Mouse (Mus musculus): ENCODE measurements around the gene Aifm1. TPM values are rescaled to one million over a fixed set of nuclear protein-coding genes. Genes with fewer than 3 reads are reported as not detected.

Aifm1 gene
- polyA plus RNA-seq, 1 experiment from 2014 or later = 59.8 TPM

DNA sequence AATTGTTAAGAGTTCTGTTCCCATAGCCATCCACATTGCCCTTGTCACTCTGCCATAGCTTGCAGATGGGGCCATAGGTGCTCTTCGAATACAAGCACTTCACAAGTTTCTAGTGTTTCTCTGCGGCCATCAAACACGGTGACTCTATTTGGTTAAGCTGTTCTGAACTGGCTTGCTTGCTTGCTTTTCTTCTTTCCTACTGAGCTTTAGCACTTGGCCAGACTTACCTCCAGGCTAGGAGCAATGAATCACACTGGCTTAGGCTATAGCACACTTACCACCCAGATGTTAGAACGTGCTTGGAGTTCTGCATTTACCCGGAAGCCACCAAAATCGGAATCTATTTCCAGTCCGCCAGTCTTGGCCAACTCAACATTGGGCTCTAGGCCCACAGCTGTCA is 31.7 kb downstream of the Aifm1 start:
- no peaks in the 10 kb centered on the region for H3K27me3 ChIP-seq
- 91% methylated on average over 7 of the region's 7 CpGs for WGBS
- H3K36me3 ChIP-seq (ENCODE audit: poor library complexity, severe bottlenecking) = peaks cover 64% of the 10 kb centered on the region
- H3K4me3 ChIP-seq = no peak overlapping the region
- no peaks in the 10 kb centered on the region for H3K9me3 ChIP-seq (replicated peaks)
- no peak overlapping the region for H3K9ac ChIP-seq
- no peak overlapping the region for H3K27ac ChIP-seq
- no peak for ATAC-seq
- H3K4me2 ChIP-seq = no peak overlapping the region
- H3K4me1 ChIP-seq = no peaks in the 10 kb centered on the region

DNA sequence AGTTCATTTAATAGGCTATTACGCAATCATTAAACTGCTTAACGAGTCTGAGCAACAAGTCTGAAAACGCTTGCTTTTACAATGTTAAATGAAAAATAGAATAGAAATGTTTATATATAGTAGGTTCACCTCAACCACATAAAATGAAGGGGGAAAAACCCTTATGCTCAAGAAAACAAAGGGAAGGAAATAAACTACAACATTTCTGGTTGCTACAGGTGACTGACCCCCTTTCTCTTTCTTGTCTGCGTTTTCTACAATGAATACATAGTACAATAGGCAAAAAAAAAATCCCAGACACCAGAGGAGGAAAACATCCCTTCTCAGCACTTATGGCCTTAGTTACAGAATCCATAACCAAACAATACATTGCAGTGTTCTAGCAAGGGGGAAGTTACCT is 32.3 kb downstream of the Aifm1 start:
- Histone ChIP-seq H3K4me1 (no peaks in the 10 kb centered on the region), H3K4me2 (no peak overlapping the region), H3K27ac (no peak overlapping the region), H3K36me3 (ENCODE audit: poor library complexity, severe bottlenecking) (peaks cover 69% of the 10 kb centered on the region), H3K4me3 (no peak overlapping the region), H3K9me3 (replicated peaks) (no peaks in the 10 kb centered on the region), H3K9ac (no peak overlapping the region), H3K27me3 (no peaks in the 10 kb centered on the region)
- WGBS = 65% methylated on average over 4 of the region's 4 CpGs
- ATAC-seq = no peak

DNA sequence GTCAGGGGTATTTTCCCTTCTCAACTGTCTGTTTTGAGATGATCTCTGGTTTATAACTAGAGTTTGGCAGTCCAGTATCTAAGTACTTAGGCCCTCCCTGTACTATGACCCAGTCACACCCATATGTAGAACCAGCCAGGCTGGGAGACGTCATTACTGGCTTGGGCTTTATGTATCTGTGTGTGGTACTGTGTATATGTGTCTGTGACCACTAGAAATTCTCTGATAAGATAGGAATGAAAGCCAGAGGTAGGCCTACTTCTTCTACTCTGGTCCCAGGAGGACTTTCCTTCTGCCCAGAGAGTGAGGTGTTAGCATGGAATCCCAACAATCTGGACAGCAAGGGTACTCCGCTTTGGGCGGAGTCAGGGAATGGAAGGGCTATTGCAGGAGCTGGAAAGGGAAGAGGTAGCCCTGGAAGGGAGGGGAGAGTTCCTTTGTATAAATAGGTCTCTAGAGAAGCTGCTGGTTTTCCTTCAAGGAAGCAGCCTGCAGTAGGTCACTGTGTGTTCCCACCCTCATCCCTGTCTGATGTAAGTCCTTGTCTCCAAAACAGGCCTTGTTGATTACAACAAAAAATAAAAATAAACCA is 45.9 kb downstream of the Aifm1 start:
- no peaks in the 10 kb centered on the region for H3K9me3 ChIP-seq (replicated peaks)
- H3K36me3 ChIP-seq (ENCODE audit: poor library complexity, severe bottlenecking) = peaks cover 3% of the 10 kb centered on the region; the same call in 1 of the 2 replicates
- H3K4me2 ChIP-seq = no peak overlapping the region
- no peaks in the 10 kb centered on the region for H3K27me3 ChIP-seq
- no peaks in the 10 kb centered on the region for H3K4me1 ChIP-seq
- ATAC-seq = no peak
- no peak overlapping the region for H3K4me3 ChIP-seq
- no peak overlapping the region for H3K9ac ChIP-seq
- WGBS = 90% methylated on average over 3 of the region's 3 CpGs
- H3K27ac ChIP-seq = no peak overlapping the region

DNA sequence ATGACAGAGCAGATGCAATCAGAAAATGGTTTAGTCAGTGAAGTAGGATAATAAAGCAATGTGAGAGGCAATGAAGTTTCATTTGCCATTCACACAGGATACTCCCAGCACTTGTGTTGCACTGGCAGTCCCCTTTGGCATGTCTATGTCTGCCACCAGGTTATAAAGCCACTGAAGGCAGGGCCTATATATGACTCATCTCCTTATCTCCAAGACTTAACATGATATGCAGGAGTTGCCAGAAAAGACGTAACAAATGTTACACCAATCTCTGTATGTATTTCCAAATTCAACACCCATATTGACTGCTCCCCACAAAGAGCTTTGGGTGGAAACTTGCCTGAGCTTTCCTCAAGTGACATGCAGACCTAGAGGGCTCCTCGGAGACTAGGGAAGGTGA is 47.2 kb downstream of the Aifm1 start:
- Histone ChIP-seq H3K27me3 (no peaks in the 10 kb centered on the region), H3K9me3 (replicated peaks) (no peaks in the 10 kb centered on the region), H3K27ac (no peak overlapping the region), H3K9ac (no peak overlapping the region), H3K4me3 (no peak overlapping the region), H3K36me3 (ENCODE audit: poor library complexity, severe bottlenecking) (no peaks in the 10 kb centered on the region), H3K4me2 (no peak overlapping the region), H3K4me1 (no peaks in the 10 kb centered on the region)
- WGBS = 92% methylated on average over 2 of the region's 2 CpGs
- ATAC-seq = no peak

DNA sequence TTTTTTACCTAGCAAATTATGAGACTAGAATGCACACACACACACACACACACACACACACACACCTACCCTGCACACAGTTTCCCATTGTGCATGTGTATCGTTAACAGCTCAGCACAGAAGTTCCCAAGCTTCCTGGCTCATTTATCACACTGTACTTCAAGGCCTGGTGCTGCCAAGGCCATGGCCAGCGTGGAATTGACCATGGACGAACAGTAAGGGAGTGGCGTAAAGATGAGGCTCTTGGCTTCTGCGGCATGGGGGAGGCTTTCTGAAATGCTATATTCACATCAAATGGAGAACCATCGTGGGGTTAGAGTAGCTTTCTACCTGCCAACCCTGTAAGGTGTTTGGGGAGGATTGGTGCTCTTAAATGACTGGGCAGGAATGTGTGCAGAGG is 48.9 kb downstream of the Aifm1 start:
- no peak overlapping the region for H3K4me2 ChIP-seq
- H3K9me3 ChIP-seq (replicated peaks) = no peaks in the 10 kb centered on the region
- H3K27me3 ChIP-seq = no peaks in the 10 kb centered on the region
- H3K9ac ChIP-seq = no peak overlapping the region
- H3K36me3 ChIP-seq (ENCODE audit: poor library complexity, severe bottlenecking) = no peaks in the 10 kb centered on the region
- WGBS = 92% methylated on average over 6 of the region's 6 CpGs
- H3K27ac ChIP-seq = no peak overlapping the region
- no peaks in the 10 kb centered on the region for H3K4me1 ChIP-seq
- H3K4me3 ChIP-seq = no peak overlapping the region
- no peak for ATAC-seq

DNA sequence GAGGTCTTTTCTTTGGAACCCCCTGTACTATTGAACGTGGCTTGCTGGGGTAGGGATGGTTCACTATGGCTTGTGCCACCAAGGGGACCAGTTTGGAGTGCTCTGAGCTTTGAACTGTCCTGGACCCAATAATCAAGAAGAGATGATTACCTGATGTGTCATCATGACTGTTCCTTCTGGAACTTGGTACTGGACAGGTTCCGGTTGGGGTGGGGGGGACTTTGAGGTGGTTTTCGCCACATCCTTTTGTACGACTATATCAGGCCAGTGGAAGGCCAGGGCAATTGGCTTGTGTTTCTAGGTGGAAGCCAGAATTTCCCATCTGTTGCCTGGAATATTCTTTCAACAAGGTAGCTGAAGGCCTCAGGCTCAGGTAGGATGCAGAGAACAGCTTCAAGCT is 49.7 kb downstream of the Aifm1 start:
- no peaks in the 10 kb centered on the region for H3K9me3 ChIP-seq (replicated peaks)
- no peak overlapping the region for H3K27ac ChIP-seq
- no peaks in the 10 kb centered on the region for H3K4me1 ChIP-seq
- 83% methylated on average over 4 of the region's 4 CpGs for WGBS
- no peaks in the 10 kb centered on the region for H3K36me3 ChIP-seq (ENCODE audit: poor library complexity, severe bottlenecking)
- no peak overlapping the region for H3K9ac ChIP-seq
- ATAC-seq = no peak
- H3K4me2 ChIP-seq = no peak overlapping the region
- no peaks in the 10 kb centered on the region for H3K27me3 ChIP-seq
- no peak overlapping the region for H3K4me3 ChIP-seq

DNA sequence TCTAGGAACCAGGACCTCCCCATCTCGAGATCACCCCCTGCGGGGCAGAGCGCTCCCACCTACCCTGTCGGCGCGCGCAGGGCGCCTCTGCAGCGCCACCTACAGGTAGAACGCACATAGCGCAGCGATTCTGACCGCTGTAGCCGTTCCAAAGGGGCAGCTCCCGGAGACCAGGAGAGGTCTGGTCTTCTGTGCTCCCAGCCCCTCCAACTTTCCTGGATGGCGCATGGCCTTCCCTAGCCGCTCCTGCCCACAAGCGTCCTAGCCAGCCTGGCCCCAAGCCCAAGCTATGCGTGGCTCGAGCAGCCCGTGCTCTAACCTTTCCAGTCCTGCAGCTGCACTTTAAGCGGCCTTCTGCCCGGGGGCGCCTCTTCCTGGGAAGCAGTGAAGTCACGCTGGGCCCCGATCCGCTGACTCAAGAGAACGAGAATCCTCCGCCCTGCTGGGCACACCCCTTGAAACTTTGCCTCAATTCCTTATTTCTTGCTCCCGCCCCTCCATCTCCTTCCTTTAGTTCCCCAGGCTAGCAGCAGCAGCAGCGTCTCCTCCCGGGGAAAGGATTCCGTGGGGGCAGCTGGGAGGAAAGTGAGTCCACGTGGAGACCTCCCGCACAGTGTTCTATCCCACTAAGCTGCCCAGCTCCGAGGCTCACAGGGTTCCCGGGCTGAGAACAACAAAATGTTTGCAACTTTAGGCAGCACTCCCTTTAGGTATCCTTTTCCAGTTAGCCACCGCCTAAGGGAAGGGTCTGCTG is 50.4 kb downstream of the Aifm1 start, which contains the start of gene Elf4:
Elf4 (minus strand) TSS at position 379 of the 754 bp plus-strand sequence.
- no peak within 1 kb of the TSS for H3K27ac ChIP-seq
- no peaks in the 10 kb centered on the region for H3K36me3 ChIP-seq (ENCODE audit: poor library complexity, severe bottlenecking)
- H3K4me1 ChIP-seq = no peaks in the 10 kb centered on the region
- H3K27me3 ChIP-seq = no peaks in the 10 kb centered on the region
- peak; percentile 84 for ATAC-seq
- H3K4me2 ChIP-seq = peak within 1 kb of the TSS; percentile 63
- H3K4me3 ChIP-seq = peak within 1 kb of the TSS; percentile 34
- 19% methylated on average over 38 of the region's 38 CpGs for WGBS
- H3K9me3 ChIP-seq (replicated peaks) = no peaks in the 10 kb centered on the region
- H3K9ac ChIP-seq = peak within 1 kb of the TSS; percentile 45

DNA sequence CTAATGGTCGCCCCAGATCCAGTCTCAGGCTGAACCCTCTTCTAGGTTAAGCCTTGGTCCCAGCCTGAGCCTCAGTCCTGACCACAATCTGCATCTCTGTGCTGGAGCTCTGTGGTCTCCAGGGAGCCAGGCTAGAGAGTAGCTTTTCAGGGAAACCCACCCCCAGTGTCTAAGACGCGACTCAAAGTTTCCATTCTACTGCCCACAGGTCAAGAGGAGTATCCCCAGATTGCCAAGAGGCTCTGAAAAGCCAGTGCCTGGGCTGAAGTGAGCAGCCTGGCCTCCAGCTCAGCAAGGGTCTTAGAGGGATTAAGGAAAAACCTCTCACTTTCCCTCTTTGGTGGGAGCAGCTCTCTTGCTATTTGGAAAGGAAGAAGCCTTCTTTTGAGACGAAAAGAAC is 51.1 kb downstream of the Aifm1 start:
- Histone ChIP-seq H3K4me1 (no peaks in the 10 kb centered on the region), H3K9me3 (replicated peaks) (no peaks in the 10 kb centered on the region), H3K4me2 (peak overlapping the region; percentile 63), H3K27me3 (no peaks in the 10 kb centered on the region), H3K36me3 (ENCODE audit: poor library complexity, severe bottlenecking) (no peaks in the 10 kb centered on the region), H3K4me3 (peak overlapping the region; percentile 34), H3K9ac (peak overlapping the region; percentile 45), H3K27ac (no peak overlapping the region)
- WGBS = 7% methylated on average over 4 of the region's 4 CpGs
- peak; percentile 16; the same call in 1 of the 2 replicates for ATAC-seq

DNA sequence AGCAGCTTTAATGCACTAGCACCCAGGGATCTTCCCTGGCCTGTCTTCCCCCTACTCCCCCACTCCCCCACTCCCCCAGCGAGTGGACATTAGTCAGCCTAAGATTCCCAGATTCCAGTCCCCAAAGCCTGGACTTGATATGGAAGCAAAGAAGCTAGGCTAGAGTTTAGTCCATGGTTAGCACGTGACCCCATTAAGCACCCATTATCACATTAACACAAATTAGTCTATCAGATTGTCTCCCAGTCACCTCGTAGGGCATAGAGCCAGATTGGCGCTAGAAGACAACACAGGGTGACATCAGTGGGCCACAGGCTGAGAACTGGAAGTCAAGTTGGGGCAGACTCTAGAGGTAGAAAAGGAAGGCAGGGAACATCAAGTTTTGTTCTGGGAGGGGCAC is 52.4 kb downstream of the Aifm1 start:
- no peak overlapping the region for H3K9ac ChIP-seq
- H3K4me3 ChIP-seq = no peak overlapping the region
- H3K4me1 ChIP-seq = no peaks in the 10 kb centered on the region
- no peak overlapping the region for H3K27ac ChIP-seq
- ATAC-seq = no peak
- no peaks in the 10 kb centered on the region for H3K9me3 ChIP-seq (replicated peaks)
- H3K36me3 ChIP-seq (ENCODE audit: poor library complexity, severe bottlenecking) = no peaks in the 10 kb centered on the region
- H3K27me3 ChIP-seq = no peaks in the 10 kb centered on the region
- H3K4me2 ChIP-seq = no peak overlapping the region
- WGBS = 76% methylated on average over 4 of the region's 4 CpGs

DNA sequence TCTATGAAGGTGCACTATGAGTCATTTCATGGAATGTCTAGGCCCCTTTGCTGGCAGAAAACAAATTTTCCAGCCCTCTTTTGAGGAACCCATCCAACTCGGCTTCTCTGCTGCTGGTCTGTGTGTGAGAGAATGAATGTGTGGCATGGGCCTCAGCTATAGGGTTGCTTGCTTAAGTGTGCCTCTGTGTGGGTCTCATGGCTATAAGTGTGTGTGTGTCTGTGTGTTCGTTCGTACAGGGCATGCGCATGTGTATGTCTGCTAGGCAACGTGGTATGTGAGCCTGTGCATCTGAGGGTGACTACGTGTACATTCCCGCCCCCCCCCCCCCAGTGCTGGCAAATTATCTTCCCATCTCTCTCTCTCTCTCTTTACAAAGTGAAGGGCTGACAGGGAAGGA is 52.9 kb downstream of the Aifm1 start:
- no peaks in the 10 kb centered on the region for H3K4me1 ChIP-seq
- H3K4me3 ChIP-seq = no peak overlapping the region
- H3K36me3 ChIP-seq (ENCODE audit: poor library complexity, severe bottlenecking) = no peaks in the 10 kb centered on the region
- no peak overlapping the region for H3K9ac ChIP-seq
- H3K27me3 ChIP-seq = no peaks in the 10 kb centered on the region
- no peak overlapping the region for H3K27ac ChIP-seq
- WGBS = 91% methylated on average over 7 of the region's 7 CpGs
- ATAC-seq = no peak
- no peak overlapping the region for H3K4me2 ChIP-seq
- no peaks in the 10 kb centered on the region for H3K9me3 ChIP-seq (replicated peaks)

DNA sequence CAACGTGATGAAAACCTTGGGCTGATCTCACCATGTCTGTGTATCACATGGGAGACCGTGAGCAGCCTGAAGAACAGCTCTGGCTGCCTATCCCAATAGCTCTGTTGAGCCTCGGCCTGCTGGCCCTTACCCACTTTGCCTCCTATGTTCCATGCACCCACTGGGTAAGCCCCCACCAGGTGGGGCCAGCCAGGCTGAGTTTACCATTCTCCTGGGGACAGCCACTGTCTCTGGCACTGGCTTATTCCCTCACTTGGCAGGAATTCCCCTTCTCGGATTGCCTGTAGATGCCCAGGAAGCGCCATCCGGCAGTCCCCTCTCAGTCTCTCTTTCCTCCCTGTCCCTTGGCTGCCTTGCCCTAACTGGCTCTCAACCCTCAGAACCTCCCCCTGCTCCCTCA is 56.4 kb downstream of the Aifm1 start:
- no peak overlapping the region for H3K4me2 ChIP-seq

DNA sequence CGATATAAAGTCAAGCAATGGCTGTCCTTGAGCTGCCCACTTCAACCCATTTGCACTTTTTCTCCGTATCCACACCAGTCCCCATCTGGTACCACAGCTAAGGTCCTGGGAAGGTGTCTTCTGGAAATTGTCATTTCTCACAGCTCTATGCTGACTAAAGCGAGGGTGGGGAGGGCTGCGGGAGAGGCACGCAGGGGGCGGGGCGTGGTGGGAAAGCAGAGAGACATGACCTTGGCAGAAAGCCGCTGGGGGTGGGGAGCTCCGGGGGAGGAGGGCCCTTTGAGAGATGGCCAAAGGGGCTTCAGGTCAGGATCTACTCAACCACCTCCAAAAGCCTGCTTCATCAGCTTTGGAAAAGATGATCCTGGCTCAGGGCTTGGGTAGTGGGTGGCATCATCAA is 58.3 kb downstream of the Aifm1 start:
- ATAC-seq = no peak
- Histone ChIP-seq H3K4me1 (no peaks in the 10 kb centered on the region), H3K36me3 (ENCODE audit: poor library complexity, severe bottlenecking) (no peaks in the 10 kb centered on the region), H3K27me3 (peaks cover 38% of the 10 kb centered on the region), H3K9ac (no peak overlapping the region), H3K9me3 (replicated peaks) (no peaks in the 10 kb centered on the region; the same call in 1 of the 2 replicates), H3K4me2 (no peak overlapping the region), H3K27ac (no peak overlapping the region), H3K4me3 (no peak overlapping the region)
- WGBS = 25% methylated on average over 9 of the region's 9 CpGs

More for the DNA sequence above, 56.4 kb downstream of the Aifm1 start:
- Histone ChIP-seq H3K9ac (no peak overlapping the region), H3K4me1 (no peaks in the 10 kb centered on the region), H3K27ac (no peak overlapping the region), H3K4me3 (no peak overlapping the region), H3K36me3 (ENCODE audit: poor library complexity, severe bottlenecking) (no peaks in the 10 kb centered on the region), H3K27me3 (peaks cover 28% of the 10 kb centered on the region), H3K9me3 (replicated peaks) (no peaks in the 10 kb centered on the region; the same call in 1 of the 2 replicates)
- WGBS = 62% methylated on average over 6 of the region's 6 CpGs
- no peak for ATAC-seq

Data from forebrain, embryonic 13.5 days (tissue).